Mouse (Mus musculus) monocyte, adult 2 months (primary cell): ENCODE results near the gene Olfr364-ps1.

ENCODE experiments used
- DNase-seq, 2 experiments: peaks; one replicate each; pipeline ENCODE4 v3.0.0; 2022; ENCODE audit warnings: low spot score in 2 of 2, low read depth in 1 of 2

Olfr364-ps1 gene

DNA sequence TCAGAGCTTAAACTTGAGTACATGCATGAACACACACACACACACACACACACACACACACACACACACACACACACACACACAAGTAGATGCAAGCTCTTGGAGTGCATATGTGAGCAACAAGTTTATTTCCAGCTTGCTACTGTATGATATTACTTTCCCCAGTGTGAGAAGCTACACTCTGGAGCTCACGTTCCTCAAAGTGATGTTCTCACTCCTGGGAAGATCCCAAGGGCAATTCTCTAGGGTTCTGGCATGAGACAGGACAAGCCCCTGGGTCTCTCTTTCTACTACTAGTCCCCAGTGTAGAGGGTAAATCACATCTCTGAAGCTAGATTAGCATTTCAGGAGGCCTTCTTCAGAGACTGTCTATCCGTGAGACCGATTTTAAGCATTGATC is at the start of gene Olfr364-ps1:
TSS of gene Olfr364-ps1 (plus strand) at position 301 of the 400 bp plus-strand sequence.
- DNase-seq, result no peak

DNA sequence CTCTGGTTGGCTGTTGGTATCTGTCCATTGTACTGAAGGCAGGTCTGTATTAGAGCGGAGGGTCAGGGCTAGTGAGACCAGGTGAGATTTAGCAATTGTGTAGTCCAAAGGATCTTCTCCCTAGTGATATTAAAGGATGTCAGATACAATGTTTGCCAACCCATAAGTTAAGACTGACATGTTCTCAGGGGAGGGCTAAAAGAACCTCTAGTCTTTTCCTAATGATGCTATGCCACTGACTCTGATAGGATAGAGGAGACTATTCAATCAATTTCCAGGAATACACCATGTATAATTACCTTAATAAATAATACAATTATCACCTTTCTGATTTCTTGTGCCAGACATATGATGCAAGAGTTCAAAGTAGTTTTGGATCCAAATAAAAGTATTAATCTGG is 21.3 kb upstream of the Olfr364-ps1 start, which contains the start of gene Olfr362:
TSS of gene Olfr362 (minus strand) at position 101 of the 400 bp plus-strand sequence.
- no peak for DNase-seq

DNA sequence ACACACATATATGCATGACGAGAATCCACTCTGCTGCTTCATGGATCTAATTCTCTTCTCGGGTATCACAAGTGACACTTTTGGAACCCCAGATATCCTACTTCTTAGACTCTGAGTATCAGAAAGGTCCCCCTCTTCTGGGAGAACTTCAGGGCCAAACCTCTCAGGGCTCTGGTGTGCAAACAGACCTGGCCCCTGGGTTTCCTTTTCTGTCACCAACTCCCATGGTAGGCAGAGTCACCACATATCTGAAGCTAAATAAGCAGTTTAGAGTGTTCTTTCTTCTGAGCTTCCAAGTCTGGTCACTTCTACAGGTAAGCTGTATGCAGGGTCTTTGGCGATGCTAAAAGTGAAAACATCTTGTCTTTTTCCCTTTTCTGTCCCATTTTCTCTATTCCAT is 48.8 kb downstream of the Olfr364-ps1 start, which contains the start of gene Olfr365:
TSS of gene Olfr365 (plus strand) at position 301 of the 400 bp plus-strand sequence.
- DNase-seq, result no peak
